Mouse (Mus musculus): Measurements from ENCODE around the gene Oaz1.
A peak's percentile ranks its signal among the peaks of the same experiment; 100 is the strongest.
"Not testable (repeated sequence)": the region's sequence is repeated elsewhere in the genome, so short reads cannot be mapped to it uniquely, and the experiment has no call there.

Gene Oaz1

DNA sequence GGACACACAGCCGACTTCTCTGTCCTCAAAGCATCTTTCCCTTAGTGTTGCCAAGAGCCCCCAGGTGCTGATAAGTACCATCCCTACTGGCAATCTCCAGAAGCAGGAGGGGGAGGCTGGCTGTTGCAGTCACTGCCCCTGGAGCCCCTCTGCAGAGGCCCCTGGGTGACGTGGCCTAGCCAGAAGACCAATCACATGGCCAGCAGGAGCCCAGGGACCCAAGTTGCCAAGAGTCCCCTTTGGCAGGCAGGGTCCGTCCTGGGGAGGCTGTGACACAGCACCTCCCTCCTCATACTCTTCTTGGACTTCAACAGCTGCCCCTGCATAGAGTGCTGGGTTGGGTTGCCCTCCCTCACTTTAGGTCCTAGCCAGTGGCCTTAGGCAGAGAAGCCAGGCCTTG is 23.5 kb upstream of the Oaz1 start:
- DNase-seq (ENCODE audit: low spot score): no peak

DNA sequence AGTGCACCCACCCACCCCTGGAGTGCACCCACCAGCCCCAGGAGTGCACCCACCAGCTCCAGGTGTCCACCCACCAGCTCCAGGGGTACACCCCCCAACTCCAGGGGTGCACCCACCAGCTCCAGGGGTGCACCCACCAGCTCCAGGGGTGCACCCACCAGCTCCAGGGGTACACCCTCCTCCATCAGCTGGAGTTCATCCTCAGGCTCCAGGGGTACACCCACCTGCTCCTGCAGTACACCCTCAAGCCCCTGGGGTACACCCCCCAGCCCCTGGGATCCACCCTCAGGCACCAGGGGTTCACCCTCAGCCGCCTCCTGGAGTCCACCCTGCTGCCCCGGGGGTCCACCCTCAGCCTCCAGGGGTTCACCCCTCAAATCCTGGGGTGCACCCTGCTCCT is 22.1 kb upstream of the Oaz1 start:
- DNase-seq (ENCODE audit: low spot score): no peak

DNA sequence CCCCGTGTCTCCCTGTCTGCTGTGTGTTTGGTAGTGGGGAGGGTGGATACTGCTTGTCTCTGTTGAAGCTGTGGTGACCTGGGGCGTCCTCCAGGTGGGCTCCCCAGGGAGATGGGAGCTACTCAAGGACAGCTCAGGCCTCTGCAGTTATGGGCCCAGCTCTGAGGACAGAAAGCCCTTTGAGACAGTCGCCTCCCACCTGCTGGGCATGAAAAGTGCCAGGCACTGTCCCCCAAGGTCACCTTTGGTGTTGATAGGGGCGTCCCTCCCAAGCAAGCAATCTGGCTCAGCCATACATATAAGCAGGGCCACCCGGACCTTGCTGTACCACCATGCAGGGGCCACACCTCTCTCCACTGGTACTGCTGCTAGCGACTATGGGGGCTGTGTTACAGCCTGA is 21.5 kb upstream of the Oaz1 start, which contains the start of gene Amh:
Amh (plus strand) TSS at position 328 of the 400 bp plus-strand sequence.
- no peak for DNase-seq (ENCODE audit: low spot score)

DNA sequence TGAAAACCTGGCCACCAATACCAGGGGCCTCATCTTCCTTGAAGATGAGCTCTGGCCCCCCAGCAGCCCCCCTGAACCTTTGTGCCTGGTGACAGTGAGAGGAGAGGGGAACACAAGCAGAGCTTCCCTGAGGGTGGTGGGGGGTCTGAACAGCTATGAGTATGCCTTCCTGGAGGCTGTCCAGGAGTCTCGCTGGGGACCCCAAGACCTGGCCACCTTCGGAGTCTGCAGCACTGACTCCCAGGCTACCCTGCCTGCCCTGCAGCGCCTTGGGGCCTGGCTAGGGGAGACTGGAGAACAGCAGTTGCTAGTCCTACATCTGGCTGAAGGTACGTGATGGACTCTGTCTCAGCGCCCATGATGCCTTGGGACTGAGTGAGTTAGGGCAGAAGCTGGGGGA is 21.1 kb upstream of the Oaz1 start:
- no peak for DNase-seq (ENCODE audit: low spot score)

DNA sequence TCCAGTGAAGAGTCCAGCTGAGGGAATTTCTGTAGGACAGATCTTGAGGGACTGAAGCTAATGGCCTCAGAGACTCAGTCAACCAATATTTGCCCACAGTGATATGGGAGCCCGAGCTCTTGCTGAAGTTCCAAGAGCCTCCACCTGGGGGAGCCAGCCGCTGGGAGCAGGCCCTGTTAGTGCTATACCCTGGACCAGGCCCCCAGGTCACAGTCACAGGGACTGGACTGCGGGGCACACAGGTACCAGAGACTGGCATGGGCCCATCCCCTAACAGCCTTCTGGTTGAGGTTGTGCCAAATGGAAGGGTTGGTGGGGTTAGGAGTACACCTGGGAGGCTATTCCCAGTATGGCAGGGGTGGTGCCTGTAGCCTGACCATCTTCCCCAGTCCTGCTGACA is 20.5 kb upstream of the Oaz1 start:
- peak; percentile 48 for DNase-seq (ENCODE audit: low spot score)

DNA sequence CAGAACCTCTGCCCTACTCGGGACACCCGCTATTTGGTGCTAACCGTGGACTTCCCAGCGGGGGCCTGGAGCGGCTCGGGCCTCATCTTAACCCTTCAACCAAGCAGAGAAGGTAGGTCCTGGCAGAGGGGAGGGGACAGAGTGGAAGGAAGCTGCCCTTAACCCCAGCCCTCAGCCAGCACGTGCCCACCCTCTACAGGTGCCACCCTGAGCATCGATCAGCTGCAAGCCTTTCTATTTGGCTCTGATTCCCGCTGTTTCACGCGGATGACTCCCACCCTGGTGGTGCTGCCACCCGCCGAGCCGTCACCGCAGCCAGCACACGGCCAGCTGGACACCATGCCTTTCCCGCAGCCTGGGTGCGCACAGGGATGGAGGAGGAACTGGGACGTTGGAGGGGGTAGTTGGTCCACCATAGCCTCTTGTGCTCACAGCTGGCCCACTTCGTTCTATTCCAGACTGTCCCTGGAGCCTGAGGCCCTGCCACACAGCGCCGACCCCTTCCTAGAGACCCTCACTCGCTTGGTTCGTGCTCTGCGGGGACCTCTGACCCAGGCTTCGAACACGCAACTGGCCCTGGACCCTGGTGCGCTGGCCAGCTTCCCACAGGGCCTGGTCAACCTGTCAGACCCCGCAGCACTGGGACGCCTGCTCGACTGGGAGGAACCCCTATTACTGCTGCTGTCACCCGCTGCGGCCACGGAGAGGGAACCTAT is 20.0 kb upstream of the Oaz1 start:
- DNase-seq (ENCODE audit: low spot score): no peak

DNA sequence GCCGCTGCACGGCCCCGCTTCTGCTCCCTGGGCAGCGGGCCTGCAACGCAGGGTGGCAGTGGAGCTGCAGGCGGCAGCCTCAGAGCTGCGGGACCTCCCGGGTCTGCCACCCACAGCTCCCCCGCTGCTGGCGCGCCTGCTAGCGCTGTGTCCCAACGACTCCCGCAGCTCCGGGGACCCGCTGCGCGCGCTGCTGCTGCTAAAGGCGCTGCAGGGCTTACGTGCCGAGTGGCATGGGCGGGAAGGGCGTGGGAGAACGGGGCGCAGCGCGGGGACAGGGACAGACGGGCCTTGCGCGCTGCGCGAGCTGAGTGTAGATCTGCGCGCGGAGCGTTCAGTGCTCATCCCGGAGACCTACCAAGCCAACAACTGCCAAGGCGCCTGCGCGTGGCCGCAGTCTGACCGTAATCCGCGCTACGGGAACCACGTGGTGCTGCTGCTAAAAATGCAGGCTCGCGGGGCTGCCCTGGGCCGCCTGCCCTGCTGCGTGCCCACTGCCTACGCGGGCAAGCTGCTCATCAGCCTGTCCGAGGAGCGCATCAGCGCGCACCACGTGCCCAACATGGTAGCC is 19.3 kb upstream of the Oaz1 start:
- DNase-seq (ENCODE audit: low spot score): no peak

DNA sequence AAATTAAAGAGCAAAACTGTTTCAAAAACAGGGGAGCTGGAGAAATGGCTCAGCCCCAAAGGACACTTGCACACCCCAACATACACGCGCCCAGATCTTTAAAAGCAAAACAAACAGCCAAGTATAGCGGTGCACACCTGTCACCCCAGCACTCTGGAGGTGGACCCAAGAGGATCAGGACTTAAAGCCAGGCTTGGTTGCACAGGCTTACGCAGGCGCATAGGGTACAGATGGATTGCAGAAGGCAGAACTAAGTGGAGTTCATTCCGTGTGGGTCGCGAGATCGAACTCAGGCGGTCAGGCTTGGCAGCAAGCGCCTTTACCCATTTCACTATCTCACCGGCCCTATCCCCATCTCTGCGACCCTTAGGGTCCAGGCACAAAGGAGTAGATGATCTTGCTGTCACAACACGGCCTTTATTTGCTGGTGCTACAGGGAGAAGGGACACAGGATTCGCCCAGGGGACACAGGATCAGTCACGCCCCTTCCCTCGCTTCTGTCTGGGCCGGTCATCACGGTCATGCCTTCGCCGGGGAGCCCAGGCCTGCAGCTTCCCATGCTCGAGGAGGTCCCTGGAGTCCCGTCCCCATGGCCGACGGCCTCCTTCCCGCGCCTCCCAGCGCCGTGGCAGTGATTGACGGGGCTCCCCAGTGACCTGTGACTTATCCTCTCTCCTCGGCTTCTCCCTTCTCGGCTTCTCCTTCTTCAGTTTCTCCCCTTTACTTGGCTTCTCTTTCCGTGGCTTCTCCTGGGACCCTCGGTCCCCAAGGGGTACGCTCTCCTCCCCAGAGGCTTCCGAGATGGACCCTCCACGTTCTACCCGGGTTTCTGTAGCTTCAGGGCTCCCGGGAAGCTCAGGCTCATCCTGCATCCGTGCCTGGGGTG is 18.1 kb upstream of the Oaz1 start:
- DNase-seq (ENCODE audit: low spot score): no peak

DNA sequence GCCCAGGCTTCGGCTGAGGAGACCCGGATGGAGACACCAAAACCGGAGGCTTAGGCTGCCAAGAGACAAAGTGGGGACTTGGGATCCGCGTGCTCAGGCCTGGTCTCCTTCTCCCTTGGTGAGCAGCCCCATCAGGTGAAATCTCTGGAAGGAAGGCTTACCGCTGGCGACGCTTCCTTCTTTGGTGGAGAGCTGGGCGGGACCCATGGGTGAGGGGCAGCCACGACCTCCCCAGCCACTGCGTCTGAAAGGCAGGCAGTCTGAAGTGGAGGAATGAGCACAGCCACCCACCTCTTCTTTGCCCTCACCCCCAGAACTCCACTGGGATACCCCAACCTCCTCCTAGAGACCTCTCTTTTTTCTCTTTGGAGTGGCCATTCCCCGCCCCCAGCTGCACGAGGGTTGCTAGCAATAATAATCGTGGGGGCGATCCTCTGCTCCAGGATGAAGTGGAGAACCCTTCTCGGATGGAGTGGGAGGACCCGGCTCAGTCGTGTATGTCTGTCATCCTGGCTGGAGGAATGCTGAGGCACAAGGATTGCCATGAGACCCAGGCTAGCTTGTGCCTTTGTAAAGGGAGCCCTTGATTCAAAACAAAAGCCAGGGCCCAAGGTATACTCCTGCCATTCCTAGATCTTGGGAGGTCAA is 17.3 kb upstream of the Oaz1 start:
- no peak for DNase-seq (ENCODE audit: low spot score)

DNA sequence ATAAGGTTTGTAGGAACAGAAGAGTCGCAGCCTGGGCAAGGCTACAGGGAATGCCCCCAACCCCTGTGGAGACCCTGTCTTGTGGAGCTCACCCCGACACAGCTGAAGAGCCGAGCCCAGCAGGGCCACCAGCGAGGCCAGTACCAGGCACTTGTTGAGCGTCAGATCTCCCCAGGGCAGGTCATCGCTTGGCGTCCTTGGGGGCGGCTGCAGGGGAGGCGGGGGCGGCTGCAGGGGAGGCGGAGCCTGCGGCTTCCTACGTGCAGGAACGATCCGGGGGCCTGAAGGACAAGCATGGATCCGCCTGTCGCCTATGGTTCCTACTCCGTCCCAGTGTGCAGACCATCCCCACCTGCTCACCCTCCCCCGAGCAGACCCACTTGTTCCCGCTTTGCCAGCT is 16.4 kb upstream of the Oaz1 start:
- DNase-seq (ENCODE audit: low spot score): no peak

DNA sequence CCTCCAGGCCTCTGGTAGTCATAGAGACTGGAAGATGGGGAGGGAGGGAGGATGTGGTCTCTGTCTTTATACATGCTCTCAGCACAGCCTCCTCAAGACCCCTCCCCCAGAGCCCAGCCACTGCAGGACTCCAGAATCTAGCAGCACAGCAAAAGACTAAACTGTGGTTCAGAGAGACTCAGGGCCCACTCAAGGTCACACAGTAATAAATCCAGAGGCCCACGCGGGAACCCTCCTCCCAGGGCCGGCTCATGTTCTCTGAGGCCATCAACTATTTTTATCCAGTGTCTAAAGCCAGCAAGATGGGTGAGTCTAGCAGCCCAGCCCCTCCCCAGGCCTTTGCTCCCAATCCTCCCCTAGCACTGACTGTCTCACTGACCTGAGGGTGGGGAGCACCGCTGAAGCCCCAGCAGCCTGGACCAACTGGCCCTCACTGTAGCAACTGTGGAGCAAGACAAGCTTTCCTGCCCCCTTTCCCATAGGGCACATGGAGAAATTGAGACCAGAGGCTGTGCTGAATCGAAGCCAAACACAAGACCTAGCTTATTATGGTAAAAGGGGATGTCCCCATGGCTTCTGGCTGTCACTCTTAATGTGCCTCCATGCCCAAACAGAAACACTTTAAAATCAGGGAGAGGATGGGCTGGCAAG is 13.9 kb upstream of the Oaz1 start:
- peak; percentile 56 for DNase-seq (ENCODE audit: low spot score)

DNA sequence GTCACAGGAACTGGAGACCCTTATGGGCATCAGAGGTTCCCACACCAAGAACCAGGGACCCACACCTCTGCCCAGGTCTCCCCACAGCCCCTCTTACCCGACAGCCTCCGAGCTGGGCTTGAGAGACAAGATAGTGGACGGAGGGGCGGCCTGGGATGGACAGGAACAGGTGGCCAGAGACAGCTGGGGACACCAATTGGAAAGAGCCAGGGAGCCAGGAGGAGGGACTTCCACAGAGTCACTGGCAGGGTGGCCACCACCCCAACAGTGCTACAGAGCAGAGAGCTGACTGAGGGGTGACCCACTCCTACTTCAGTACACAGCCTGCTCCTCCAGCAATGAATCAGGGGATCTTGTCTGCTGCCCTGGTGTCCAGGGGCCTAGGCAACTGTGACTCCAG is 13.1 kb upstream of the Oaz1 start, which contains the start of gene Jsrp1:
Jsrp1 (minus strand) TSS at position 133 of the 400 bp plus-strand sequence.
- no peak for DNase-seq (ENCODE audit: low spot score)

DNA sequence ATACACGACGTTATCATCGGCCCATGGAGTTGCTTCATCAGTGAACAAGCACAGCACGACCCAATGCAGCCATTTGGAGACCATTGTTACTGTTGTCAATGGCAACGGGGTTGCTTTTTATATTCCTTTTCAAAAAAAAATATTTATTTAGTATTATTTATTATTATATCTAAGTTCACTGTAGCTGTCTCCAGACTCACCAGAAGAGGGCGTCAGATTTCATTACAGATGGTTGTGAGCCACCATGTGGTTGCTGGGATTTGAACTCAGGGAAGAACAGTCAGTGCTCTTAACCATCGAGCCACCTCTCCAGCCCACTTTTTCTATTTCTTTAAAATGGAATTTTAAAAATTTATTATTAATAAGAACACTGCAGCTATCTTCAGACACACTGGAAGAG is 11.7 kb upstream of the Oaz1 start:
- DNase-seq (ENCODE audit: low spot score): no peak

DNA sequence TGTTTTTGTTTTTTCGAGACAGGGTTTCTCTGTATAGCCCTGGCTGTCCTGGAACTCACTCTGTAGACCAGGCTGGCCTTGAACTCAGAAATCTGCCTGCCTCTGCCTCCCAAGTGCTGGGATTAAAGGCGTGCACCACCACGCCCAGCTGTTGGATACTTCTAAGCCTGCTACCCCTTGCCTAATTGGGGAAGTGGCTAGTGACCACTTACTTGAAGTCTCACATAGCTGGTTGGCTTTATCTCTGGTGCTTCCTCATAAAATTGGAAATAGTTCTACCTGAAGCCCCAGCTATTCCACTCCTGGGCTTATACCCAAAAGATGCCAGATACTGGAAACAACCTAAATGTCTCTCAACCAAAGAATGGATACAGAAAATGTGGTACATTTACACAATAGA is 10.2 kb upstream of the Oaz1 start:
- DNase-seq (ENCODE audit: low spot score): not testable (repeated sequence)

DNA sequence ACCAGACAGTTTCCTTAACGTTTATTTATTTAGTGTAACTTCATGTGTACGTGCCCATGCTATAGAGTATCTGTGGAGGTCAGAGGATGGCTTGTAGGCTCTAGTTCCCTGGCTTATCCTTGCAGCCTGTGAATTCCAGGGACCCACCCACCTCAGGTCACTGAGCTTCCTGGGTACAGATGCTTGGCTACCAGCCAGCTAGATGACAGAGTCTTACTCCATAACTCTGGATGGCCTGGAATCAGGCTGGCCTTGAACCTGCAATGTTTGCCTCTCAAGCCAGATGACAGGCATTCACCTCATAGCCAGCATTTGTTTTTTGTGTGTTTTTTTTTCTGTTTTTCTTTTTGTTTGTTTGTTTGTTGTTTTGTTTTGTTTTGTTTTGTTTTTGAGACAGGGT is 9.3 kb upstream of the Oaz1 start:
- no peak for DNase-seq (ENCODE audit: low spot score)

DNA sequence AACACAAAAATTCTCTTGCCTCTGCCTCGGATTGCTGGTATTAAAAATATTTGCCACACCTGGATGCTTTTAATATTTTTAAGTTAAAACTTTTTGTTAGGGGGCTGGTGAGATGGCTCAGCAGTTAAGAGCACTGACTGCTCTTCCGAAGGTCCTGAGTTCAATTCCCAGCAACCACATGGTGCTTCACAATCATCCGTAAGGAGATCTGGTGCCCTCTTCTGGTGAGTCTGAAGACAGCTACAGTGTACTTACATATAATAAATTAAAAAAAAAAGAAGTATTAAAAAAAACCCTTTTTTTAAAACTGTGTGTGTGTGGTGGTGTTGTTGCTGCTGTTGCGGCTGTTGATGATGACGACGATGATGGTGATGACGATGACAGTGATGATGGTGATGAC is 8.5 kb upstream of the Oaz1 start:
- not testable (repeated sequence) for DNase-seq (ENCODE audit: low spot score)

DNA sequence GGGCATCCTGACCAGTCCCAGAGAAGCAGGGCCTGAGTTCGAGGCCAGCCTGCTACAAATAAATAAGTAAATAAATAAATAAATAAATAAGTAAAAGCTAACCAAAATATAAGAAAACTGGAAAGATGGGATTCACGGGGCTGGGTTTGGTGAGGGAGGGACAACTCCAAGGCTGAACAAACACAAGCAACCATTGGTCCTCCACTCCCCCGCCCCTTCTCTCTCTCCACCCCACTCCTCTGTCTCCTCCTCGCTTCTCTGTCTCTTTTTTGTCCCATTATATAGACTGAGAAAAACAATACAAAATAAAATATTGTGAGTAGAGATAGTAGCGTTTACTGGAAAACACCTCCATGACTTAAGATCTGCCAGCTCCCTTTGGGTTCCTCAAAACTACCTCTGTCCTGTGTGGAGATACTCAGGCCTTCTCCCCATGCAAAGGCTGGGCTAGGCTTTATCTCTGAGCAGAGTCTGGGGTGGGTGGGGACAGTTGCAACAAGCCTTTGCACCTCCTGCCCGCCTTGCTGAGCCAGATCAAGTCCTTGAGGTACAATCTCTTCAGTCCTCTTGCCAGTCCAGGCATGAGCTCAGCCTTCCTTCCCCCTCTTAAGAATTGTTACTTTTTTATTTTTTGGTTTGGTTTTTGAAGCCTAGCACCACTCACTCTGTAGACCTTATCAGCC is 7.7 kb upstream of the Oaz1 start:
- DNase-seq (ENCODE audit: low spot score): no peak

DNA sequence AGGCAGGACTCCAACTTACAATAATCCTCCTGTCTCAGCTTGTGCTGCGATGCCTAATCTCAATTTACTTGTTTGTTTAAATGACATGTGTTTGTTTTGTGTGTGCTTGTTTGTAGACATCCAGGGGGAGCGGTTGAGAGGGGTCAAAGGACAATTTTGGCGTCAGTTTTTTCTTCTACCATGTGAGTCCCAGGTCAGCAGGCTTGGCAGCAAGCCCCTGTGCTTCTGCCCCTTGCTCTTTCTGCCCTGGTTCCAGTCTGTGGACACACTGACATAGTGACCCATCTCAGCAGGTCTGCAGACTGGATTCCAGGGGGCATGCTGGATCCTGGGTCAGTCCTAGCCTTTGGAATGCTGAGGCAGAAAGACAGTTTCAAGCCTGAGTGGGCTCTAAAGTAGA is 7.0 kb upstream of the Oaz1 start:
- no peak for DNase-seq (ENCODE audit: low spot score)

DNA sequence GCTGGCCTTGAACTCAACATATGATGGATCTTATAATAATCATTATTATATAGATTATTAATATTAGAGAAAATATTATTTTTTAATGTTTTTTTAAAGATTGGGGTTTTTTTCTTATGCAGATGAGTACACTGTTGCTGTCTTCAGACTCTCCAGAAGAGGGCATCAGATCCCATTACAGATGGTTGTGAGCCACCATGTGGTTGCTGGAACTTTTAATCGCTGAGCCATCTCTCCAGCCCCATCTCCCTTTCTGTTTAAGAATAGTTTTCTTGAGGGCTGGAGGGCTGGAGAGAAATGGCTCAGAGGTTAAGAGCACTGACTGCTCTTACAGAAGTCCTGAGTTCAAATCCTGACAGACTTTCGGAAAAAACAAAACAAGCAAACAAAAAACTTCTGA is 4.5 kb upstream of the Oaz1 start:
- no peak for DNase-seq (ENCODE audit: low spot score)

DNA sequence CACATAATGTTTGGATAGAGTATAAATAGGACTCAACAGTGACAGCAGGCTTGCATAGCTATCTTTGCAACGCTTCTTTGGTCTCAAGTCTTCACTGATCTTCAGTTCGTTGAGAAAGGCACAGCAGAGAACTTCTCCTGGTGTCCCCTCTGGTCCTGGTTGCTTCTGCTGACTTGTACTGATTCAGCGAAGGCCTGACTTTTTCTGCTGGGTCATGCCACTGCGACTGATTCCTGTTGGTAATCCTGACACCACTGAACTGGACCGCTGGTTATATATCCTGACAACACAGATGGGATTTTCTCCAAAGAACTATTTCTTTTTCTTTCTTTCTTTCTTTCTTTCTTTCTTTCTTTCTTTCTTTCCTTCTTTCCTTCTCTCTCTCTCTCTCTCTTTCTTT is 3.9 kb upstream of the Oaz1 start:
- no peak for DNase-seq (ENCODE audit: low spot score)

DNA sequence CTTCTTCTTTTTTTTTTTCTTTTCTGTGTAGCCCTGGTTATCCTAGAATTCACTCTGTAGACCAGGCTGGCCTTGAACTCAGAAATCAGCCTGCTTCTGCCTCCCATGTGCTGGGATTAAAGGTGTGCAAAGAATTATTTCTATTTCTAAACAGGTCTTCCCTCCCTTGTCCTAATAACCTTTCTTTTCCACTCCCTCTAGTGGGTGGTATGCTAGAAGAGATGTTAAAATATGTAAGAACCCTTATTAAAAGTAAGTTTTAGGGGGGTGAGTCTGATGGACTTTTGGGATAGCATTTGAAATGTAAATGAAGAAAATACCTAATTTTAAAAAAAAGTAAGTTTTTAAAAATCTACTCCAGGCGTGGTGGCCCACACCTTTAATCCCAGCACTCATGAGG is 3.1 kb upstream of the Oaz1 start:
- DNase-seq (ENCODE audit: low spot score): no peak

Data from adipocyte (in vitro differentiated cells).